Mouse (Mus musculus) c-Kit-positive CD71-negative TER-119-negative erythroid progenitor cells, embryonic 14.5 days (primary cell): Measurements from ENCODE around the gene Dnase2a.
"Not testable (repeated sequence)": the region's sequence is repeated elsewhere in the genome, so short reads cannot be mapped to it uniquely, and the experiment has no call there.

Experiments used
- DNase-seq: peaks from one replicate; pipeline ENCODE4 v3.0.0-alpha.2; 2013; ENCODE audit warnings: low read depth

Gene Dnase2a

GRCm38 (mm10) chr8:84907979-84908378 lies 381 bp upstream of the Dnase2a start:
- not testable (repeated sequence) for DNase-seq

GRCm38 (mm10) chr8:84909162-84909767 lies 905 bp downstream of the Dnase2a start:
- no peak for DNase-seq

DNA sequence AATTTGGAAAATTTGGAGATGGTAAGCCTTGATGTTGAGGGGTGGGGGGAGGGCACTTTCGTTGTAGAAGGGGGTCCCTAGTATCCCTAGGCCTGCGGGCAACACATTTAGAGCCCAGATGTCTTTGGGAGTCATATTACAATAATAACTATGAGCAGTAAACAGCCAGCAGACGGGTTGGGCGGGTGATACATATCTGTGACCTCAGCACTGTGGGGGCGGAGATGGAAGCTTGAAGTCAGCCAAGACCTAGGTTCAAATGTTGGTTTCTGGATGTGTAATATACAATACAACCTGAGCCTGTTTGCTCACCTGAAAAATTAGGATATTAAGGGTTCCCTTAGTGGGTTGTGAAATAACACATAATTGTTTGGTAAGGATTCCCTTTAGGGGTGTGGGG lies 1.6 kb downstream of the Dnase2a start:
- no peak for DNase-seq

GRCm38 (mm10) chr8:84910551-84910950 lies 2.2 kb downstream of the Dnase2a start:
- no peak for DNase-seq

DNA sequence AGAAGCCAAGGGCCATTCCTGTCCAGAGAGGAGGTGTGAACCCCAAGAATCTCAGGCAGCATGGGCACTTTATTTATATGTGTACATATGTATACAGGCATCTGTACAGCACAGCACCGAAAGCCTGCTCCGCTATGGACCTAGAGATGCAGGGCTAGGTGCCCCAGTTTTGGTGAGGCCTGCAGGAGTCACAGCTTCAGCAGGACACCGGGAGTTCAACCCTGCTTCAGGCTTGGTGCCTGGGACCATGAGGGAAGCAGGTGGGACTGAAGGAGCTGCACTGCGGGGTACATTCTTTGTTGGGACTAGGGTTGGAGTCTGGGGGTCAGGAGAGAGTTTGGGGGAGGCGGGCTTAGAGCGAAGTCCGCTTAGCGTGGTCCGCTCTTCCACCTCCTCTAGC lies 3.5 kb downstream of the Dnase2a start:
- DNase-seq: no peak

GRCm38 (mm10) chr8:84912391-84912790 lies 4.0 kb downstream of the Dnase2a start:
- DNase-seq: no peak

- no peak for DNase-seq
These were observed 4.6 kb downstream of the Dnase2a start for GRCm38 (mm10) chr8:84912895-84913501.

- no peak for DNase-seq
These were observed 5.1 kb downstream of the Dnase2a start for GRCm38 (mm10) chr8:84913502-84913900.

DNA sequence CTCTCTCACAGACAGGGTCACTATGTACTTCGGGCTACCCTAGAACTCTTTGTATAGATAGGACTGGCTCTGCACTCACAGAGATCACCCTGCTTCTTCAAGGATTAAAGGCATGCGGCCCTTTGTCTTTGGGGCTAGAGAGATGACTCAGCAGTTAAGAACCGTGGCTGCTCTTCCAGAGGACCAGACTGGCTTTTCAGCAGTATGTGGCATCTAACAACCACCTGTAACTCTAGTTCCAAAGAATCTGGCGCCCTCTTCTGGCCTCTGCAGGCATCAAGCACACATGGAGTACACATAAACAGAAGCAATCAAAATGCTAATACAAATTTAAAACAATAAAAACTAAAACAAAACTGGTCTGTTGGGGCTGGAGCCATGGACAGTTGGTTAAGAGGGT lies 5.6 kb downstream of the Dnase2a start:
- DNase-seq: no peak

DNA sequence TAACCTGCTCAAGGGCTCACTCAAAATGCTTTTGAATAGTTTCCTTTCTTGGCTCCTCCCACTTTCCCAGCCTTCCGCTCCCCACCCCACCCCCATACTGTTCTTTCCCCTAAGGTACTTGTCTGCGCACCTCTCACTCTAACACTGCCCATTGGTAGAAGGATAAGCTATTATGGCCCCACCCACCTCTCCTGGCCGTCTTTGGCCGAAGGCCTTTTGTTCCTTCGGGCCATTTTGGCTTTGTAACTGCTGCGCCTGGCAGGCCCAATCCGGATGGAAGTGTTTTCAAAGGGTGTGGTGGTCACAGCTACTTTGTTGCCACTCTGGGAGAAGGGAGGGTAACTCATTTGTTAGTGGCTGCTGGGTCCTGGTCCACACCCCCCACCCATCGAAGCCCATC lies 6.9 kb downstream of the Dnase2a start:
- no peak for DNase-seq

DNA sequence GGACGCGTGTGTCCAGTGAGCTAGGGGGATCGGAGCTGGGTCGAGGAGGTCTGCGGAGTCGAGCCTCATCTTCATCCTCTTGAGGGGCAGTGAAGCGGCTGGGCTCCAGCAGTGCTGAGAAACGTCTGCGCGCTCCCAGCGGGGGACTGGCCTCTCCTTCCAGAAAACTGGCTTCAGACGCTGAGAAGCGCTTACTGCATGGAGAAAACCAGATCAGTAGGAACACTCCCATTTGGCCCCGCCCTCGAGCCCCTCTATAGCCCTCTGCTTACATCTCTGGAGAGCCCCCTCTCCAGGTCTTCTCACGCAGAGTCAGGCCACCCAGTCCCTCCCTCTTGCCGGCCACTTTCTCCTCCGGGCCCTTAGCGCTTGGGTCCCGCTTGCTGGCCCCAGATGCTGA lies 9.4 kb downstream of the Dnase2a start:
- DNase-seq: no peak

DNA sequence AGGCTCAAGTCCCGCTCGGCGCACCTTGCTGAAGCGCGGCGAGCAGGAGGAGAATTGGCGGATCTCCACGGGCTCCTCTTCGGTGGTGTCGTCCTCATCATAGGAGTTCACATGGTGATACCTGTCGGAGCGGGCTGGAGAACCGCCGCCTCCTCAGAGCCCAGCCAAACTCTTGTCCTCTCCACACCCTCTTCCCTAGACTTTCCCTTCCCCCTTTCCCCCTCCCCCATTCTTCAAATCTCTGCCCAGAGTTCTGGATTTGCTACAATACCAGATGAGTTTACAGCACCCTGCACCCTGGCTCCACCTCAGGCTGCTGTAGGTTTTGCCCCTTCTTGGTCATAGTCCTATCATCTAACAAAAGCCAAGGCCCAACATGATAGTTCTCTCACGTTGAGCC lies 10.3 kb downstream of the Dnase2a start:
- DNase-seq: no peak

GRCm38 (mm10) chr8:84921596-84921995 lies 13.2 kb downstream of the Dnase2a start:
- DNase-seq: no peak

DNA sequence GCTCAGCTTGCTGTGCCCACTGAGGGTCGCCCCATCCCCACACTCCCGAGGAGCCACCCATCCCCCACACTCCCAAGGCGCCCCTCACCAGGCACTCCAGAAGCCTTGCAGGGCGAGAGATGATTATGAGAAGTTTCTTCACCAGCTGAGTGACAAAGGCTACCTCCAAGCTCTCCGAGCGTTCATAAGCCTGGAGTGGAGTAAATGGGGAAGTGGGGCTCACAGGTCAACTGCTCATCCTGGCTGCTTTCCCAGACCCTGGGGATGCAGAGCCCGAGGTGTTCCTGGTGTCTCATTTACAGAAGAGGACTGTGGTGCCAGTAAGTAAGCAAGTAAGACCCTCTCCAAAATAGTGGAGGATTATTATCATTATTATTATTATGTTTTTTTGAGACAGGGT lies 17.2 kb downstream of the Dnase2a start:
- no peak for DNase-seq

- DNase-seq: no peak
These were observed 19.2 kb downstream of the Dnase2a start for GRCm38 (mm10) chr8:84927513-84927912.

DNA sequence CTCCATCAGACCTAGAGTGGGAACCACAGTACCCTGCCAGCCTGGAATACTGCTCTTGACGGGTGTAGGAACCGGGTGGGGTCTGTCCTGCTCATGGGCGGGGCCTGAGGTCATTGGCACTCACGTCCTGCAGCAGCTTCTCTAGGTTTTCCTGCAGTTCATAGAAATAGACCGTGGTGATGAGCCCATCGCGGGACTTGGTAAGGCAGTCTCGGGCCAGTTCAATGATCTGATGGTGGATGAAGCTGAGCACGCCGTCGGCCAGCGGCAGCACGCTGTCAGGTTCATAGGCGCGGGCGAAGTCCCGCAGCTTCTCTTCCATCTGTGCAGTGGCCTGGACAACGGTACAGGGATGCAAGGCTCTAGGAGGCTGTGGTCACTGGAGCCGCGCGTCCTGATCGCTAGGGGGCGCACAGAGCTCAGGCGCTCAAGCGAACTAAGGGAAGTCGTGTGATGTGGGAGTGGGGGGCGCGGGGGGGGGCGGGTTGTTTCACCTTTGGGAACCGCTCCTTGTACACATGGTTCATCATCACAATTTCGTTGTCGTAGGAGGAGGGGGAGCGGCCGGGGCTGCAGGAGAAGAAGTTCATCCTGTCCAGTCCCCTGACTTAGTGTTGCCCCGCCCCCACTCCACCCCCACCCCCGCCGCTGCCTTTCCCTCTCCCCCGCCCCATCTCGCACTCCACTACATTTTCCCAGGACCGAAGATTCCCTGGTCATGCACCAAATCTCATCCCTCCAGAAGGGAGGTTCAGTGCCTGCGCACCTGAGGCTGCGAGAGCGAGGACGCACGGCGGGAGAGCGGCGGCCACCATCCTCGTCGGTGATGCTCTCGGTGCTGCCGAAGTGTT lies 20.3 kb downstream of the Dnase2a start:
- DNase-seq: no peak

DNA sequence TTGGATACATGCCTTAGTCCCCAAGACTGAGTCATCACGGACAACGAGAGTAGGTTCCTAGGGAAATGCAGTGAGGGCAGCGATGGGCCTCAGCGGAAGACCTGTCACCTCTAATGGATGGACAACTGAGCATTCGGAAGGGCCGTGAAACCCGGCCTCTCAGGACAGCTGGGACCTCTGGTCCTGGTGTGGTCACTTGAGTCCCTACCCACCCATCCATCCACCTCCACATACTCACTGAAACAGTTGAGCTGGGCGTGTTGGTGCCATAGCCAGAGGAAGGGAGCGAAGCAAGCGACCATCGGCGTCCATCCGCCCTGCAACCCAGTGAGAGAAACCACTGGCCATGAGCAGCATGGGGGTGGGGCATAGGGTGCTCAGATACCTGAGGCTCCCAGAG lies 22.2 kb downstream of the Dnase2a start:
- DNase-seq: no peak

DNA sequence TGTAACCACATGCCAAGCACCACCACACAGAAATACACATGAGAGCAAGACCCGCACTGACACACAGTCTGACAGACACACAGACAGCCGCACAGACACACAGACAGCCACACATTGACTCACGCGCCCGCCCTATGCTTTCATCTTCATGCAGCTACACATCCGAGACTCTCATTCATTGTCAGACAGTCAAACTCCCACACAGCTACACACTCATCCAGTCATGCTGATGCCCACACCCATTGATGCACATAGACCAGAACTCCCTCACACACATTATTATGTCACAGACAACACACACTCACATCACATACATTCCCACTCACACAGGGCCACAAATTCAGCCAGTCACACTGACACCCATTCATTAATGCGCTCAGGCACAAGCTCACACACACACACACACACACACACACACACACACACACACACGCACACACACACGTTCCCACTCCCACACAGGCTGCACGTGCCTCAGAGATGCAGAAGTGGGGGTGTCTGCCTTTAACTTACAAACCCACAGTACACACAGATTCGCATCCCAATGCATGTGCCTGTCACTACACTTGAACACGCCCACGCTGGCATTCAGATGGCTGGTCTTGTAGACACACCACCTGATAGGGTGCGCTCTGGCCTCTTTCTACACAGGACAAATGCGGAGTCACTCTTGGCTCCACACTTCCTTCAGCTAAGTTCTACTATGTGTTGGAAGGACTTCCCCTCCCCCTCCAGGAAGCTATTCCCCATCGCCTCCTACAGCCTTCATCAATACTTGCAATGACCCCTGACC lies 25.6 kb downstream of the Dnase2a start:
- no peak for DNase-seq

GRCm38 (mm10) chr8:84934860-84935259 lies 26.5 kb downstream of the Dnase2a start:
- DNase-seq: no peak

GRCm38 (mm10) chr8:84935489-84935888 lies 27.1 kb downstream of the Dnase2a start:
- DNase-seq: no peak

DNA sequence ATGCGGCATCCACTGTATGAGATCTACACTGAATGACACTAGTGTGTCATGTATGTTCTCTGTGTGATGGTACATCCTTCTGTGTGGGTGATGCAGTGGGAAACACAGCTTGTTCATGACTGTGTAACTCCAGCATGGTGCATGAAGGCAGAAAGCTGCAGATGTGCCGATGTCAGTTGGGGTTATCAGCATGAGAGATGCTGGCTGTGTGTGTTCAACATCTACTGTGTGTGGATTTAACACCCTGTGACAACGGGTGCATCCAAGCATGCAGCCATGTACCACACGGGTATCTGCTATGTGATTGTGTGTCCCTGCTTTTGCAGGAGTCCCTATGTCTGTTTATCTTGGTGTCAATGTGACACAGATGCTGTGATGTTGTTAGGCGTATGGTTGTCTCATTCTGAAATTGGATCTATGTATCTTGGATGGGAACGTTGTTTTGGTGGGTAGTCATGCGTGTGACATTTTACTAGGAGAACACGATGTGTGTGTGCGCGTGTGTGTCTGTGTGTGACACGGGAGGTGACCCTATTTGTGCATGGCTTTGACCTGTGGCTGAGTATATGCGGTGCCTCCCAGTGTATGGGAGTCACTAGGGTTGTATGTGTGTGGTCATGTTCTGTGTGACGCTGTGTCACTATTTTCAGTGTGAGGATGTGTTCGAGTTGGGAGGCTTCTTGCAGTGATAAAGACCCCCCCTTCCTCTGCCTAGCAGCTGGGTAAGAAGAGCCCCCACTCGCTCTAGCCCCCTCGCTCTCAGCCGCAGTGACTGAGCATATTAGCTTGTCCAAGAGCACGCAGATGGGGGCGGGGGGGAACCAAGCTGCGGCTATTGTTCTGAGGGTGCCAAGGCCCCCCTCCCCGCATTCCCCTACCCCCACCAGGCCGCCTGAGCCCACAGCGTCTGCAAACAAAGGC lies 27.9 kb downstream of the Dnase2a start:
- DNase-seq: no peak
